Mouse (Mus musculus) thymus, adult 2 months (tissue): ENCODE results near the gene Exoc3l4.

Experiments used
- CTCF ChIP-seq: fragments of 200-500 bp; IDR thresholded peaks from 2 replicates; pipeline ENCODE4 v1.5.1; 2012; ENCODE audit warnings: mild to moderate bottlenecking, control low read depth, low read length, moderate library complexity, borderline replicate concordance; ENCODE audit not compliant: control insufficient read depth, poor library complexity, insufficient read depth; ENCODE audit errors: extremely low read depth
- POLR2A ChIP-seq: fragments of 200-500 bp; IDR thresholded peaks from 2 replicates; pipeline ENCODE4 v1.6.1; 2012; ENCODE audit warnings: mild to moderate bottlenecking, low read length, control low read depth, moderate library complexity; ENCODE audit not compliant: control insufficient read depth, poor library complexity, insufficient read depth; ENCODE audit errors: extremely low read depth

DNA sequence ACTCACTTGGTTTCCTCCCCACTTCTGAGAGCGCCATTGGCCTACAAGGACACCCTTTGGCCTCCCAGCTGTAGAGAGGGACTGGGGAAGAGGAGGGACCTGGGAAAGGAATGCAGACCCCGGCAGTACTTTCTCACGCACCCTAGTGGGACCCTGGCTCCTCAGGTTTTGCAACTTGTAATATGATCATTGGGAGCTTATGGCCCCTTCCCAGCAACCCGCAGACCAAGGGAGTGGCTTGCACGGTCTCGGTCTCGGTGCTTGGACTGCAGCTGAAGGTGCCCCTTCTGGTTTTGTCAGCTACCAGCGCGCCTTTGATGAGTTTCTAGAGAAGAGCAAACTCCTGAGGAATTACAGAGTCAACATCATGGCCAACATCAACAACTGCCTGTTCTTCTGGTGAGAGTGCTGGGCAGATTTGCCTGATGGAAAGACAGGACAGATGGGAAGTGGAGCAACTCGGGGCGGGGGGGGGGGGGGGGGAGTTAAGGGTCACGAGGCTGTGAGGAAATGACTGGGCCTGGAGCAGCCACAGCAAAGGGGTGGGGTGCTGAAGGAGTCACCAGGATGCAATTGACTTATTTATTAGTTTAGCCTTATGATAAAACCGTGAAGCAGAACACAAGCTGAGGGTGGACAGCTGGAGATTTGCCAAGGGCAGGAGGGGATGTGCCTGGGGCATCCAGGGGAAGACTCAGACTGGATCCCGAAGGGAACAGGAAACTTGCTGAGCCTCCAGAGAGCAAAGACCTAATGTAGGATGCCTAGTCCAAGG is 32.3 kb downstream of the Exoc3l4 start:
- TF ChIP-seq CTCF (no peak), POLR2A (no peak)
